Mouse (Mus musculus): ENCODE results near the gene Mmrn2.

DNA sequence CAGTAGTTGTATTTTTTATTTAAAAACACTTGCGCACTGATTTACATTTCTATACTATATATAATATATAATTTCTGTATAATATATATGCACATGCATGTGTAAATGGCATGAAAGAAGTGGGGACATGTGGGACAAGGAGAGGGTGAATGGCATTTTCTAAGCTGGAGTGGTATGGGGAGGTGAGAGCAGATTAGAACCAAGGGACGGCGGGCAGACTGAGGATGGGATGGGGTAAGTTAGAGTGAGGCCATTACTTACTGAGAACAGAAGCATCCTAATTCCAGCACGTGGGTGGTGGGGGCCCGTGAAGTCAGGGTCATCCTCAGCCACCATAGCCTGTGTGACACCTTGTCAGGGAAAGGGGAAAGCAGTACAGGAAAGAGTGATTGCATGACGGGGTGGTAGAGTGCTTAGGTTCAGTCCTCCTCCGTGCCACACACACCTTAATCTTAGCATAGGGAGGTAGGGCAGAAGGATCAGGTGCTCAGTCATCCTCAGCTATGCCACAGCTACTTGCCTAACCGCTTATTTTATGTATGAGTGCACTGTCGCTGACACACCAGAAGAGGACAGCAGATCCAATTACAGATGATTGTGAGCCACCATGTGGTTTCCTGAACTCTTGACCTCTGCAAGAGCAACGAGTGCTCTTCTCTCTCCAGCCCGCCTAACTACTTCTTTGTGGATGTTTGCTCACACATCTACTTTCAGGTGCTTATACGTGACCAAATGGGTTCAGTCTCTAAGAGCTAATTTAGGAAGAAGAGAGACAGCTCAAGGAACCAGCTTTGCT is 29.3 kb upstream of the Mmrn2 start:
- TF ChIP-seq RCOR1 (IDR thresholded peaks at IDR 0.05; ENCODE audit: low read depth, low read length) (no peak), SIN3A (IDR thresholded peaks at IDR 0.05; ENCODE audit: low read length) (no peak), CTCF (IDR thresholded peaks at IDR 0.05 in 2 of 3, conservative IDR thresholded peaks at IDR 0.05 in 1 of 3; ENCODE audit: control insufficient read depth in 1 of 3, insufficient read depth in 1 of 3, low read depth in 2 of 3, low read length in 3 of 3, poor library complexity in 1 of 3, severe bottlenecking in 1 of 3) (peak in 1 of 3 experiments; percentile 31; a peak in 2 of 6 replicates)
